Mouse (Mus musculus): ENCODE measurements around the gene Kcnj14. TPM values are rescaled to one million over a fixed set of nuclear protein-coding genes. Genes with fewer than 3 reads are reported as not detected.

The Kcnj14 gene
- polyA plus RNA-seq, 1 experiment from 2014 or later = 0.78 TPM

- H3K36me3 ChIP-seq (ENCODE audit: control insufficient read depth, insufficient read depth, low read length) = no peaks in the 10 kb centered on the region
- H3K4me2 ChIP-seq (ENCODE audit: low read depth, low read length) = peak overlapping the region; percentile 52
- no peak overlapping the region for H3K27ac ChIP-seq (ENCODE audit: low read length)
- ATAC-seq = peak; percentile 65
- 18% methylated on average over 23 of the region's 25 CpGs for WGBS
- peaks cover 12% of the 10 kb centered on the region; the same call in 1 of the 2 replicates for H3K27me3 ChIP-seq (replicated peaks; ENCODE audit: control insufficient read depth, insufficient read depth, low read length)
- H3K9ac ChIP-seq (ENCODE audit: low read depth, low read length) = 0 out of 2 replicates have a peak overlapping the region, but pooled peaks have one; percentile 24
- H3K9me3 ChIP-seq (ENCODE audit: control insufficient read depth, low read length) = no peaks in the 10 kb centered on the region
- H3K4me3 ChIP-seq (ENCODE audit: low read length) = peak overlapping the region; percentile 33
- H3K4me1 ChIP-seq (ENCODE audit: control insufficient read depth, insufficient read depth, low read length) = peaks cover 33% of the 10 kb centered on the region
These were observed 23.9 kb downstream of the Kcnj14 start for GRCm38 (mm10) chr7:45800546-45801204.

GRCm38 (mm10) chr7:45800001-45800400, 24.6 kb downstream of the Kcnj14 start:
- Histone ChIP-seq H3K27me3 (replicated peaks; ENCODE audit: control insufficient read depth, insufficient read depth, low read length) (peaks cover 12% of the 10 kb centered on the region; the same call in 1 of the 2 replicates), H3K4me3 (ENCODE audit: low read length) (peak overlapping the region; percentile 33; the same call in 1 of the 2 replicates), H3K9ac (ENCODE audit: low read depth, low read length) (0 out of 2 replicates have a peak overlapping the region, but pooled peaks have one; percentile 24), H3K27ac (ENCODE audit: low read length) (no peak overlapping the region), H3K36me3 (ENCODE audit: control insufficient read depth, insufficient read depth, low read length) (no peaks in the 10 kb centered on the region), H3K9me3 (ENCODE audit: control insufficient read depth, low read length) (no peaks in the 10 kb centered on the region), H3K4me1 (ENCODE audit: control insufficient read depth, insufficient read depth, low read length) (peaks cover 33% of the 10 kb centered on the region), H3K4me2 (ENCODE audit: low read depth, low read length) (peak overlapping the region; percentile 52)
- ATAC-seq = no peak
- WGBS = 39% methylated on average over 7 of the region's 7 CpGs

GRCm38 (mm10) chr7:45798931-45799330, 25.7 kb downstream of the Kcnj14 start:
- no peaks in the 10 kb centered on the region for H3K9me3 ChIP-seq (ENCODE audit: control insufficient read depth, low read length)
- no peak overlapping the region for H3K27ac ChIP-seq (ENCODE audit: low read length)
- no peaks in the 10 kb centered on the region for H3K36me3 ChIP-seq (ENCODE audit: control insufficient read depth, insufficient read depth, low read length)
- H3K4me1 ChIP-seq (ENCODE audit: control insufficient read depth, insufficient read depth, low read length) = peaks cover 33% of the 10 kb centered on the region
- WGBS = 54% methylated on average over 7 of the region's 7 CpGs
- H3K4me2 ChIP-seq (ENCODE audit: low read depth, low read length) = peak overlapping the region; percentile 97; the same call in 1 of the 2 replicates
- peaks cover 12% of the 10 kb centered on the region; the same call in 1 of the 2 replicates for H3K27me3 ChIP-seq (replicated peaks; ENCODE audit: control insufficient read depth, insufficient read depth, low read length)
- no peak overlapping the region; the same call in 1 of the 2 replicates for H3K4me3 ChIP-seq (ENCODE audit: low read length)
- no peak for ATAC-seq
- H3K9ac ChIP-seq (ENCODE audit: low read depth, low read length) = no peak overlapping the region

GRCm38 (mm10) chr7:45798511-45798836, 26.1 kb downstream of the Kcnj14 start:
- Histone ChIP-seq H3K4me2 (ENCODE audit: low read depth, low read length) (peak overlapping the region; percentile 97), H3K9ac (ENCODE audit: low read depth, low read length) (peak overlapping the region; percentile 66), H3K27me3 (replicated peaks; ENCODE audit: control insufficient read depth, insufficient read depth, low read length) (peaks cover 12% of the 10 kb centered on the region; the same call in 1 of the 2 replicates), H3K9me3 (ENCODE audit: control insufficient read depth, low read length) (no peaks in the 10 kb centered on the region), H3K4me1 (ENCODE audit: control insufficient read depth, insufficient read depth, low read length) (peaks cover 33% of the 10 kb centered on the region), H3K36me3 (ENCODE audit: control insufficient read depth, insufficient read depth, low read length) (no peaks in the 10 kb centered on the region), H3K4me3 (ENCODE audit: low read length) (peak overlapping the region; percentile 59), H3K27ac (ENCODE audit: low read length) (no peak overlapping the region)
- 2% methylated on average over 19 of the region's 19 CpGs for WGBS
- no peak for ATAC-seq

- H3K9ac ChIP-seq (ENCODE audit: low read depth, low read length) = peak overlapping the region; percentile 66
- H3K9me3 ChIP-seq (ENCODE audit: control insufficient read depth, low read length) = no peaks in the 10 kb centered on the region
- no peak overlapping the region for H3K27ac ChIP-seq (ENCODE audit: low read length)
- peak overlapping the region; percentile 59 for H3K4me3 ChIP-seq (ENCODE audit: low read length)
- peaks cover 33% of the 10 kb centered on the region for H3K4me1 ChIP-seq (ENCODE audit: control insufficient read depth, insufficient read depth, low read length)
- H3K4me2 ChIP-seq (ENCODE audit: low read depth, low read length) = peak overlapping the region; percentile 97
- no peak for ATAC-seq
- no peaks in the 10 kb centered on the region for H3K36me3 ChIP-seq (ENCODE audit: control insufficient read depth, insufficient read depth, low read length)
- peaks cover 12% of the 10 kb centered on the region; the same call in 1 of the 2 replicates for H3K27me3 ChIP-seq (replicated peaks; ENCODE audit: control insufficient read depth, insufficient read depth, low read length)
- 4% methylated on average over 55 of the region's 60 CpGs for WGBS
These were observed 26.7 kb downstream of the Kcnj14 start for GRCm38 (mm10) chr7:45797661-45798510.

- no peaks in the 10 kb centered on the region for H3K36me3 ChIP-seq (ENCODE audit: control insufficient read depth, insufficient read depth, low read length)
- no peak overlapping the region for H3K4me2 ChIP-seq (ENCODE audit: low read depth, low read length)
- H3K27me3 ChIP-seq (replicated peaks; ENCODE audit: control insufficient read depth, insufficient read depth, low read length) = peaks cover 12% of the 10 kb centered on the region; the same call in 1 of the 2 replicates
- no peak overlapping the region for H3K9ac ChIP-seq (ENCODE audit: low read depth, low read length)
- no peak for ATAC-seq
- H3K9me3 ChIP-seq (ENCODE audit: control insufficient read depth, low read length) = no peaks in the 10 kb centered on the region
- no peak overlapping the region for H3K27ac ChIP-seq (ENCODE audit: low read length)
- H3K4me1 ChIP-seq (ENCODE audit: control insufficient read depth, insufficient read depth, low read length) = peaks cover 33% of the 10 kb centered on the region
- no peak overlapping the region for H3K4me3 ChIP-seq (ENCODE audit: low read length)
- 61% methylated on average over 6 of the region's 6 CpGs for WGBS
These were observed 27.6 kb downstream of the Kcnj14 start for GRCm38 (mm10) chr7:45796950-45797349.

GRCm38 (mm10) chr7:45794971-45795370, 29.6 kb downstream of the Kcnj14 start:
- no peak overlapping the region for H3K9ac ChIP-seq (ENCODE audit: low read depth, low read length)
- no peak overlapping the region for H3K4me2 ChIP-seq (ENCODE audit: low read depth, low read length)
- 94% methylated on average over 29 of the region's 29 CpGs for WGBS
- no peak overlapping the region for H3K27ac ChIP-seq (ENCODE audit: low read length)
- H3K27me3 ChIP-seq (replicated peaks; ENCODE audit: control insufficient read depth, insufficient read depth, low read length) = peaks cover 10% of the 10 kb centered on the region; the same call in 1 of the 2 replicates
- H3K4me3 ChIP-seq (ENCODE audit: low read length) = no peak overlapping the region
- ATAC-seq = no peak
- H3K9me3 ChIP-seq (ENCODE audit: control insufficient read depth, low read length) = no peaks in the 10 kb centered on the region
- 0 out of 2 replicates have a peak, but pooled peaks cover 2% of the 10 kb centered on the region for H3K36me3 ChIP-seq (ENCODE audit: control insufficient read depth, insufficient read depth, low read length)
- peaks cover 20% of the 10 kb centered on the region for H3K4me1 ChIP-seq (ENCODE audit: control insufficient read depth, insufficient read depth, low read length)

GRCm38 (mm10) chr7:45793969-45794585, 30.5 kb downstream of the Kcnj14 start:
- no peak overlapping the region for H3K4me3 ChIP-seq (ENCODE audit: low read length)
- H3K9ac ChIP-seq (ENCODE audit: low read depth, low read length) = no peak overlapping the region
- peaks cover 18% of the 10 kb centered on the region for H3K4me1 ChIP-seq (ENCODE audit: control insufficient read depth, insufficient read depth, low read length)
- no peaks in the 10 kb centered on the region for H3K9me3 ChIP-seq (ENCODE audit: control insufficient read depth, low read length)
- H3K27me3 ChIP-seq (replicated peaks; ENCODE audit: control insufficient read depth, insufficient read depth, low read length) = peaks cover 10% of the 10 kb centered on the region; the same call in 1 of the 2 replicates
- no peak overlapping the region for H3K27ac ChIP-seq (ENCODE audit: low read length)
- 88% methylated on average over 42 of the region's 44 CpGs for WGBS
- no peak for ATAC-seq
- H3K4me2 ChIP-seq (ENCODE audit: low read depth, low read length) = no peak overlapping the region
- 0 out of 2 replicates have a peak, but pooled peaks cover 4% of the 10 kb centered on the region for H3K36me3 ChIP-seq (ENCODE audit: control insufficient read depth, insufficient read depth, low read length)

- Histone ChIP-seq H3K9me3 (ENCODE audit: control insufficient read depth, low read length) (no peaks in the 10 kb centered on the region), H3K4me3 (ENCODE audit: low read length) (no peak overlapping the region), H3K27me3 (replicated peaks; ENCODE audit: control insufficient read depth, insufficient read depth, low read length) (peaks cover 7% of the 10 kb centered on the region; the same call in 1 of the 2 replicates), H3K4me2 (ENCODE audit: low read depth, low read length) (no peak overlapping the region), H3K36me3 (ENCODE audit: control insufficient read depth, insufficient read depth, low read length) (0 out of 2 replicates have a peak, but pooled peaks cover 4% of the 10 kb centered on the region), H3K4me1 (ENCODE audit: control insufficient read depth, insufficient read depth, low read length) (peaks cover 10% of the 10 kb centered on the region), H3K9ac (ENCODE audit: low read depth, low read length) (no peak overlapping the region), H3K27ac (ENCODE audit: low read length) (no peak overlapping the region)
- WGBS = 87% methylated on average over 24 of the region's 24 CpGs
- ATAC-seq = no peak
These were observed 31.3 kb downstream of the Kcnj14 start for GRCm38 (mm10) chr7:45793240-45793639.
